Mouse (Mus musculus) thymus, adult 18-20 months (tissue): ENCODE results near the gene Chrm5.
"Not testable (repeated sequence)": the region's sequence is repeated elsewhere in the genome, so short reads cannot be mapped to it uniquely, and the experiment has no call there.

ENCODE experiments used
- DNase-seq, 2 experiments: peaks; one replicate each; pipeline ENCODE4 v3.0.0; 2022; ENCODE audit warnings: mixed read lengths in 2 of 2

Gene Chrm5

DNA sequence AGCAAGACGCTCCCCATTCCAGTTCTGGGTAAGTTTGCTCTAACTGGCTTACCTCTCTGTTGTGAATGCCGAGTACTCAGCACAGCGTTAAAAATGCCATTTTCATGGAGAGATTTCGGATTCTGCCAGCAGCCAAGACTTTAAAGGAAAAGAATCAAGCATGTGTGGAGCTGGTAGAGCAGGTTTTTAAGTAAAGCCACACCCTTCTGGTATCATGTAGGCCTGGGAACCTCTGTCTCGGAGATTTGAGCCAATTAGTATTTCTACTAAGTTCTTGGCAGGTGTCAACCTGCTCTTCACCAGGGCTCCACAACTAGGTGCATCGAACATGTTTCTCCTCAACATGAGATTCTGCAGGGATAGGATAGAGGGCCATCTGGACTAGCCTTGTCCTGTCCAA, 4.0 kb downstream of the Chrm5 start:
- no peak for DNase-seq

DNA sequence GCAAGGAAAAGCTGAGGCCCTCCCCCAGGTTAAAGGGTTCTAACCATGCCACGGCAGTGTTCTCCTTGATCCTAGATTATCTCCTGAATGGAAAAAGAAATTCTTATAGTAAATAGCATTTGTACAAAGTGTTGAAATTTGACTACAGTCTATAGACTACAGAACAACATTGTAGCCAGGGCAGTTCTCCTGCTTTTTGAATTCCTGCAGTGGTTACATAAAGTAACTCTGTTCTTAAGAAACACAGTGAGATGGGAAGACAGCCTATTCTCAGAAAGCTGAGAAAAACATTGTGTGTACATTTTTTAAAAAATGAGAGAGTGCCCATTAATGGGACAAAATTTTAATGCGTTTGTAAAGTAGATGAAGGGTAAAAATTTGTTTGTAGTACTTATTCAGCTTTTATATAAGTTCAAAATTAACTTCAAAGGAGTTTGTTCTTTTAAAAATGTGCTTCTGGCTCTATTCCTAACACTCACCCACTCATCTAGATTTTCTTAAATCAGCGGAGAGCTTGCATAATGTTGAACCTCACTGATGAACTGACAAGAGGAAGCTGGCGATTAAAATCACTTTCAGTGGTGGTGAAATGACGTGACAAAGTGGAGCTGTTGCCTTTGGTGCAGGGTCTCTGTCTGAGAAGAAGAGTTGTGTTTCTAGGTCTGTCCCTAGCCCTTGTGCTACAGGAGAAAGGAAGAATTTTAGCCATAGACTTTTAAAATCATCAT, 5.4 kb downstream of the Chrm5 start:
- no peak for DNase-seq

DNA sequence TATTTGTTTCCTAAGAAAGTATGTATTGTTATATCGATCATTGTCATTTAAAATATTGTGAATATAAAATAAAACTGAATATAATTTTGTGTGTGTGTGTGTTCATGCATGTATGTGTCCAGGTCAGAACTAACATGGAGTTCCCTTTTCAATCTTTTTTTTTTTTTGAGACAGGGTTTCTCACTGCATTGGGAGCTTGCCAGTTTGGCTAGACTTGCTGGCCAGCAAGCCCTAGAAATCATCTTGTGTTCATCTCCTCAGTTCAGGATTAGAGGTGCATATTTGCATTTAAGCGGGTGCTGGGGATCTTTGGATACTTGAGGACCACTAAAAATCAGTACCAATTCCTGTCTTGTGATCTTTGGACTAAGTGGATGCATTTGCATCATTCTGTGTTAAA, 8.5 kb downstream of the Chrm5 start:
- no peak for DNase-seq

DNA sequence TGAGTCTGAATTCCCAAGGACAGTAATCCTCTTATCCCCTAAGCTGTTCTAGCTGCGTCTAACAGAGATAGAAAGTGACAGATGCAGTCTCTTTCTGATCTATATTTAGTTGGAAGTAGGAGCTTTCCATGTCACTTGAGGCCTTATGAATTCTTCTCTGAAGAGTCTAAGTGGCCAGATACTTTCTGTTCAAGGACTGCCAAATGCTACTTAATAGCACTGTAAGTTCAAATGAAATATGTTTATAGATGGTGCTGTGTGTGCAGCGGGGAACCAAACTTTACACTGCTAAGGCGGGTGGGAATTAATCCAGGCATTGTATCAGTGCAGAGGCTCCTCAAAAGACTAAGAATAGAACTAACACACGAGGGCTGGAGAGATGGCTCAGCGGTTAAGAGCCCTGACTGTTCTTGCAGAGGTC, 9.6 kb downstream of the Chrm5 start:
- DNase-seq, result no peak

DNA sequence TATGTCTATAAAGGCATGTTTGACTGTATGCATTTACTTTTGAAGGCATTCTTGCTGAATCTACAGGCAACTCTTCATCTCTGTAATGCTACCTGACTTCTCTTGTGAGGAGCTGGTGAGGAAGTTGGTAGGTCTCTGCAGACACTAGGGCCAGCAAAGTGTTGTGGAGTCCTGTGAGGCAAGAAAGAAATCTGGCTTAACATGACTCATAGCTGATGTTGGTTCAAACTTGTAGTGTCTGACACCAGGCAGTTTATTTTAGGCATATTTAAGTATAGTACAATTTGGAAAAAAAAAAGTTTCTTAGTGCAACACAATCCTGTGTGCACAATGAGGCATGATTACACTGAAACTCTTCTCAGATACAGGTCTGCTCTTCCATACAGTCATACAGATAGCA, 11.0 kb downstream of the Chrm5 start:
- DNase-seq, result no peak

DNA sequence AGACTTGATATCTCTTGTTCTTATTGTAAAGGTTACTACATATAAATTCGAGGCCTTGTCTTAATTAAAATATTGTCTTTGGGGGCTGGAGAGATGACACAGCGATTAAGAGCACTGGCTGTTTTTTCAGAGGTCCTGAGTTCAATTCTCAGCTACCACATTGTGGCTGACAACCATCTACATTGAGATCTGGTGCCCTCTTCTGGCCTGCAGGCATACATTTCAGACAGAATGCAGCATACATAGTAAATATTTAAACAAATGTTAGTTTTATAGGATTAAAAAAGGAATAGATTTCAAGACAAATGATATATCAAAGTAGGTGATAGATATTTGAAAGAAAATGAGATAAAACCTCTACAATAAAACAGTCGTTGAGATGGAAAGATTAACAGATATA, 20.0 kb downstream of the Chrm5 start:
- DNase-seq, result no peak

DNA sequence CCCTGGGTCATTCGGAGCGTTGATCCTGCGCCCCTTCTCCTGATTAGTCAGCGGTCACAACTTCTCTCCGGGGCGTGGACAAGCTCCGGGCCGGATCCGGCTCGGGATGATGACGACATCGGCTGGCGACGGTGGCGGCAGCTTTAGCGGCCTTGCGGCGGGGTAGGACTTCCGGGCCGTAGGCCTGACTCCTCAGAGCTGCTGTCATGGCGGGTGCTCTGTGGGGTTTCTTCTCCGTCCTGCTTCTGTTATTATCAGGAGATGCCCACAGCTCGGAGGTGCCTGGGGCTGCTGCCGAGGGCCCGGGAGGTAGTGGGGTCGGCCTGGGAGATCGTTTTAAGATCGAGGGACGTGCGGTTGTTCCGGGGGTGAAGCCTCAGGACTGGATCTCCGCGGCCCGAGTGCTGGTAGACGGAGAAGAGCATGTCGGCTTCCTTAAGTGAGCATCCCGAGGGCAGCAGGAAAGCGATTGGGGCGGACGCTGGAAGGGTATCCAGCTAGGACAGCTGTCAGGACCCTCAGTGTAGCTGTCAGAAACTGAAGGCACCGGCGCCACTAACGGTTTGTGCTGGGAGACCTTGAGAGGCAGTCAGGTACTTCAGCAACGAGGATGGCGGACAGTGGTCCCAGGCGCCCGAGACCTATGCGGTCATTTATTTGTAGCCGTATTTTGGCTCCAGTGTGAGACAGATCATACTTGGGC, 25.6 kb downstream of the Chrm5 start, which contains the start of gene Emc7:
Gene Emc7 (plus strand): TSS at position 136 of the 703 bp plus-strand sequence.
- DNase-seq, result peak; percentile 91 to 92

DNA sequence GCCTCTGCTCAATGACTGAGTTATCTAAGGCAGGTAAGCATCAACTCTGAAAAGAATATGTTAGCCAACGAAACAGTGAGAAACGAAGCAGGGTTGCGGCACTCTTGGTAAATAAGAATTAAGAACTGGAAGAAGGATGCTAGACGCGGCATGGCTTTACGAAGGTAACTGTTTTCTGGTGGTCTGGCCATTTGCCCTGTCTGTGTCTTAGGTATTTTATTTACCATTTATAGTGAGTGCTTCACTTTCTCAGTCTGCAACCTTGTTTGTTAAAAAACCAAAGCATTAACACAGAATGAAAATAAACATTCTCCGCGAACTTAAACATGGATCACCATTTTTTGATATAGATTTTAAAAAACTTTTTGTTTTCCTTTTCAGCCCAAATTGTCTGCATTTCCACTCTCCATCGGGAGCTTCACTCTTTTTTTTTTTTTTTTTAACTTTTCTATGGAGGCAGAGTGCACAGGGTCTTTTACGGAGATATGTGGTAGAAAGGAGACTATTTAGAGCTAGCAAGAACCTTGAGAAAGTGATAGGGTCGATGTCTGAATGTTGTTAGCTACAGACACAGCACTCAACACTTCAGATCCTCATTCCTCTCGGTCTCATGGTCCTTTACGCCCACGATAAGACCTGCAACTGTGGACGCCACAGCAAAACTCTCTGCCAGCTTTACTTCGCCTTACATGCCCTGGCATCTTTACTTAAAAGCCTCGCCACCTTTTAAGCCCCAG, 26.3 kb downstream of the Chrm5 start:
- DNase-seq, result no peak

DNA sequence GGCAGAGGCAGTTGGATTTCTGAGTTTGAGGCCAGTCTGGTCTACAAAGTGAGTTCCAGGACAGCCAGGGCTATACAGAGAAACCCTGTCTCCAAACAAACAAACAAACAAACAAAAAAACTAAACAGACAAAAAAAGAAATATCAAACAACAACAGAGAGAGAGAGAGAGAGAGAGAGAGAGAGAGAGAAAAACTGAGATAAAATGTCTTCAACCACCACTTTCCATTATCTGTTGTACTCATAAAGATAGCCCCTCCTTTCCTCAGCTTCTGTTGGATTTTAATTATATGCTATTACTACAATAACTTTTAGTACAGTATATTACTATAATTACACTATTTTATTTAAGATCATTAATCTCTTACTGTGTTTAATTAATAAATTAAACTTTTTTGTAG, 28.1 kb downstream of the Chrm5 start:
- not testable (repeated sequence) for DNase-seq

DNA sequence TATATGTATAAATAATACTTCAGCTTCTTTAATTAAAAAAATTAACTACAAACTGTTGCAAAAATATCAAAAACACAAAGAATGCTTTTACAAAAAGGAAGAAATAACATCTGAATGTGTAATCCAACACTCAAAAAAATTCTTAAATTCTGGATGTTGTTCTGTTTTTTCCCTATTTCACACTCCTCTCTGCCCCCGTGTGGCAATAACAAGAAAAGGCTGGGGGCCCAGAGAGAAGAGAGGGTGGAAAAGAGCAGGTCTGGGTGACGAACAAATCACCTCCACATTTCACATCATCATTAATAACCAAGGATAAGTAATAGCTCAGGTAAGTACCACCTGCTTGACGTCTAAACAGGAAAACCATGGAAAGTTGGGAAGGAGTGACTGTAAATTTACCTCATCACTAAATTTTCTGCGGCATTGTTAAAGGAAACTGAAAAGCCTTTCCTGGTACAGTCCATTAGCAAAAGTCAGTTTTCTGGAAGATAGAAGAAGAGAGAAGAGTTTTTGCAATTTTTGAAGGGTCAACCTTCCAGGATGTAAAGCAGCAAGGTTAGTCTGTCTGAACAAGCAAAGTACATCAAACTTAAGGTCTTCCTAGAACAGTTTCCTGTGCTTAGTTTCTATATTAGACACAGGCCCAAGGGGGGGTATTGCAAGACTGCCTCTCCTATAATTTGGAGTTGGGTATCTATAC, 30.8 kb downstream of the Chrm5 start:
- DNase-seq, result no peak

DNA sequence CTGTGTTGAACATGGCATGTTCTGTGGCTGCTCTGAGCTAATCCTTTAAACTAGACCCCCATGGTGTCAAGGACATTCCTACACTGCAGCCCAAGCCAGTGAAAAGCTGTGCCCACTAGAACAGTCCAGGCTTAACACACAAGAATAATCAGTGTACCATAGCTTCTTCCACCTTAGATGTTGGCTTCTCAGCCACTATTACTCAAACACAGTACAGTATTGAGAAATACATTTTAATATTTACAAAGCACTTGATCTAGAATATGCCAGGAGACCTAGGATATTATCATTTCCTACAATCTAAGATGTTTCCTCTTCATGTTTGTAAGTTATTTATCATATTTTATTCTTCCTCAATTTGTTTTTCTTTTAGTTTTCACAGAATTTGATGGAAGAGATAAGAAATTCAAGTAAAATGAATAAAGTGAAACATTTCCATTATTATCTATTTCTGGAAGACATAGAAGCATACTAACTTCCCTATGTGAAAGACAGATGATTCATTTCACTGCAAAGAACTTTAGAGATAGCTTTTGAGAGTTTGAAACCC, 32.0 kb downstream of the Chrm5 start:
- DNase-seq, result no peak

DNA sequence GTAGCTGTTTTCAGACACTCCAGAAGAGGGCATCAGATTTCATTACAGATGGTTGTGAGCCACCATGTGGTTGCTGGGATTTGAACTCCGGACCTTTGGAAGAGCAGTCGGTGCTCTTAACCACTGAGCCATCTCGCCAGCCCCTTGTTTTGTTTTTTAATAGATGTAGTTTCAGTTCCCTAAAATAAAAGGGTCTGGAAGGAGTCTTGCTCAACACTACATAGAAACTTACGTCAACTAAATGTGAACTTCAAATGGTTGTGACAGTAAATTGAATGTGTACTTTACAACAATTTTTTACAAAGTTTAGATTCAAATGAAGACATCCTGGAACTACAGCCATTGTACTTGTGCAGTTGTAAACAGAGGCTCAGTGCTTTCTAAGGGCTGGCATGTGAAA, 32.5 kb downstream of the Chrm5 start:
- DNase-seq, result not testable (repeated sequence)

DNA sequence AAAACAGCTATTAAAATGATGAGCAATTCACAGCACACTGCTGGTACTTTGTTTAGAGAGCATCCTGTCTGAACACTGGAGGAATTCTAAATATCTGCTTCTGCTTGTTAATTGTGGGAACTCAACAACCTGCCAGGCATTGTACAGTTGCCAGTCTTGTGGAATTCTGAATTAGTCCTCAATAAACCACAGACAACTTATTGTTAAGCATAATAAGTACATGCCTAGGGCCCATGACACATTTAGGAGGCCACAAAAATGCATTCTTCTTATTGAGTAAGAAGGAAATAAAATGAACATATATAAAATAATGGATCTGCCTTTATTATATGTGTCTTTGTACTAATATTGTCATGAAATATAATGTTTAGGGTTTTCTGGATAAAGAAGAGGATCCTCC, 35.1 kb downstream of the Chrm5 start:
- no peak for DNase-seq

DNA sequence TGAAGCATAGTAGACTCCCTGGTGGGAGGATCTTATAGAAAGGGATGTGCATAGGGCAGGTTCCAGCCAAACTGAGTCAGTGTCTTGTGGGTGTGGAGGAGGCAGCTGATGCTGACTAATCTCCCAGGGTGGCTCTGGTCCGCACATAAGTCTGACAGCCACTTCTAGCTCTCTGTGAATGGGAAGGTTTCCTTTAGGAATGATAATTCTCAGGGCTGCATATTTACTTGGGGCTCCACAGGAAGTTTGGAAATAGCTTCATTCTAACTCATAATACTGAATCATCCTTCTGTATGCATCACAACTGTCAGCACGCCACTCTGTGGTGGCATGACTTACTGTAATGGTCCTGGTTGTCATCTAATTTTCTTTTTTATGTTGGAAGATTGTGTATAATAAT, 37.1 kb downstream of the Chrm5 start:
- no peak for DNase-seq

DNA sequence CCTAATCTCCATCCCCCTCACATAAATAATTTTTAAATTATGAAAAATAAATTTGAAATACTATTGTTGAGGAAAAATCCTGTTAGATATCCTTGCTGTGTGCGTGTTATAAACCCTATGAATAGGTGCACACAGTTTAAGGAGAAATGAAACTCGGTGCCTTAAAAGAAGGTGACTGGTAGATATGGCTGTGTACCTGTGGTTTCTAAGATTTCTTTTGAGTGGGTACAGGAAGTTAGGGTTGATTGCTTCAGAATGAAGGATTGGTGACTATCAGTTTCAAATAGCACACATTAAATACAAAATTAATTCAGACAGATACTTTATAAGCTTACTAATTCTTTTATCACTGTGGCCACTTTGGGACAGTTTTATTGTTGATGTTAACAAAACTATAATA, 43.0 kb downstream of the Chrm5 start:
- DNase-seq, result no peak

DNA sequence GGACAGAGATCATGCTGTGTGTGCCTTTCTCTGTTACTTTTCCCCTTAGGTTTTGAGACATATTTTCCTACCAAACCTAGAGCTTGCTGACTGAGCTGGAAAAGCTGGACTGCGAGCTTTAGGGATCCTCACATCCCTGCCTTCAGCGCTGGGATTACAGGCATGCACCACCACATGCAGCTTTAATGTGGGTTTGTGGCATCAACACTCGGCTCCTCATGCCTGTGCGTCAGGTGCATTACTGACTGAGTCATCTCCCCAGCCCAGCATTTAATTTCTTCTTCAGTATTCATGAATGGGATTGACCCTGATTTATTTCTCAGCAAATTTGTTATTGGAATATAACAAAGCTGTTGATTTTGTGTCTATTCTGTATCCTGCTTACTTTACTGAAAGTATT, 44.3 kb downstream of the Chrm5 start:
- no peak for DNase-seq

DNA sequence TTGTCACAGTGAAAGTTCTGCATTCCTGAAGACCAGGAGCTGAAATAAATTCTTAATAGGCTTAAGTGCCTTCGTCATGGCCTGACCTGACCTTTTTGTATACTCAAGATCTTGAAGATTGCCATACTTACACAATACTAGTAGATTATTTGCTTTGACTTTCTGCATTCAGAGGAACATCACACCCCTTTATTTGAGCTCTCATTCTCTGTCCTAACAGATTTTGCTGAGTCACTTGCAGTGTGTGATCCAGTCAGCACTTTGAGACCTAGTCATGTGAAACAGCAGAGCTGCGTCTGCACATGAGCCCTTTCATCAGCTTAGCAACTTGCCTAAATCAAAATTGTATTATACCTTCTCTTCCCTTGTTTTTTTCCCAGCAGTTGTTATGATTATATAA, 47.2 kb downstream of the Chrm5 start:
- DNase-seq, result no peak

DNA sequence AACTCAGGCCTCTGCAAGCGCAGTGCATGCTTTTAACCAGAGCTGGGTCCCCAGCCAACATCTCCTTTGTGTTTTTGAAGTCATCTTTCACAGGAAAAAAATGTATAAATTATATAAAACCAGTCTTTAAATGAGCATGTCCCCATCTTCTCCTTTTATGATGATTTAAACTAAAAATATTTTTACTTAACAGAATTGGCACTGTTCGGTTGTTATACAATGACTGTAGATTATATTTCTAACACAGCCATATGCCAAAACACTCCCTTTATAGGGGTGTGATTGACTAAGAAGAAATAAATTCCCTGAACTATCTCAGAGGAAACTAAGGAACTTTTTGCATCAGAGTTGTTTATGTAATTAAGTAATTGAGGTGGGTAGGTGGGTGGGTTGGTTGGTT, 48.0 kb downstream of the Chrm5 start:
- DNase-seq, result no peak

DNA sequence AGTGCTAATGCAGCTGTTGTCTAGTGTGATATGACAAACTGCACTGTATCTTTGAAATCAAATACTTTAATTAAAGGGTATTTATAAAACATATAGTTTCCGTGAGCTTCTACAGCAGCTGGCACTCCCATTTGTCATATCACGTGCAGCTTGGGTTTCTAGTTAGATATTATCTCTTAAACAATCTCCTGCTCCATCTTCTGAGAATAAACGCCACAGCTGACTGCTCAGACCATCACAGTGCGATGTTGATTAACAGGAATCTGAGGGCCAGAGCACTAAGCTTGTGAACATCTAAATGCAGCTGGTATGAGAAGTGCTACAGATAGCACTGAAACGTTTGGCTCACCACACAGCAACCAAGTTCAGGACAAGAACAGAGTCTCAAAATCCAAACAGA, 50.2 kb downstream of the Chrm5 start:
- no peak for DNase-seq

DNA sequence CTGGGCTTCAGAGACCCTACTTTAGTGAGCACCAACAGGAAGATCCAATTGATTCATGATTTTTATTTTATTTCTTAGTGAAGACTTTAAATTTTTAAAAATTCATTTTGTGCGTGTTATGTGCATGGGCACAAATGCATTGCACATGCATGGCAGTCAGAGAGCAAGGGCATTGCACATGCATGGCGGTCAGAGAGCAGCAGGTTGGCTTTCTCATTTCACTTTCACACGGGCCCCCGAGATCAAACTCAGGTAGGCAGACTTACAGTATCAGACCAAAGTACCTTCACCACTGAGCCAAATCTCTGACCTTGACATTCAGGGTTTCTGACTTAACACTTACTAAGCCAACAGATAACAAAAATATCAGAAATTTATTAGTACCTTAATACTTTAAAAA, 50.9 kb downstream of the Chrm5 start:
- DNase-seq, result no peak
